Mouse (Mus musculus) midbrain, embryonic 11.5 days (tissue): ENCODE data around the gene Srl. TPM values are rescaled to one million over a fixed set of nuclear protein-coding genes. Genes with fewer than 3 reads are reported as not detected.
"Not testable (repeated sequence)": the region's sequence is repeated elsewhere in the genome, so short reads cannot be mapped to it uniquely, and the experiment has no call there.

ENCODE experiments used
- ATAC-seq: fragments of 200-750 bp; cut with Nextera tagmentation; 2 replicates; pipeline ENCODE4 v1.8.0; 2017; ENCODE audit warnings: moderate TSS enrichment, moderate library complexity; ENCODE audit not compliant: low FRiP score
- DNase-seq: peaks from one replicate; pipeline ENCODE4 v3.0.0; 2015; ENCODE audit warnings: low spot score; ENCODE audit errors: missing footprints
- H3K27ac ChIP-seq: fragments of 300-500 bp; sonication (generic); 2 replicates; pipeline ENCODE4 v1.5.1; 2014; ENCODE audit warnings: low read depth, low read length
- H3K27me3 ChIP-seq: fragments of 300-500 bp; sonication (generic); 2 replicates; pipeline ENCODE4 v1.6.1; 2014; ENCODE audit warnings: mild to moderate bottlenecking, low read length, moderate library complexity, mixed read lengths; ENCODE audit not compliant: control insufficient read depth, insufficient read depth
- H3K36me3 ChIP-seq: fragments of 300-500 bp; sonication (generic); 2 replicates; pipeline ENCODE4 v1.6.1; 2014; ENCODE audit warnings: mild to moderate bottlenecking, low read length, moderate library complexity, mixed read lengths; ENCODE audit not compliant: control insufficient read depth, insufficient read depth
- H3K4me1 ChIP-seq: fragments of 300-500 bp; sonication (generic); 2 replicates; pipeline ENCODE4 v1.6.1; 2014; ENCODE audit warnings: low read length; ENCODE audit not compliant: control insufficient read depth, insufficient read depth
- H3K4me2 ChIP-seq: fragments of 300-500 bp; sonication (generic); 2 replicates; pipeline ENCODE4 v1.6.1; 2014; ENCODE audit warnings: mild to moderate bottlenecking, moderate library complexity
- H3K4me3 ChIP-seq: fragments of 300-500 bp; sonication (generic); 2 replicates; pipeline ENCODE4 v1.5.1; 2014; ENCODE audit warnings: low read depth, low read length
- H3K9ac ChIP-seq: fragments of 300-500 bp; sonication (generic); 2 replicates; pipeline ENCODE4 v1.6.1; 2014; ENCODE audit warnings: low read length
- H3K9me3 ChIP-seq: fragments of 300-500 bp; sonication (generic); 2 replicates; pipeline ENCODE4 v1.6.1; 2016; ENCODE audit warnings: low read length; ENCODE audit not compliant: control insufficient read depth
- WGBS: fragments of 180-500 bp; shearing (Covaris S2); extraction: QIAGEN DNeasy Blood & Tissue Kit; methylation state at CpG from one replicate; pipeline ENCODE4 v1.1.7; 2014; 5-methylcytosine and 5-hydroxymethylcytosine counted together
- polyA plus RNA-seq: library from polyadenylated mRNA; unstranded; fragments of >200 nt; fragmentation: Nextera tagmentation; extraction: Ambion mirVana; gene quantifications from 2 replicates; pipeline ENCODE4 v1.2.1, GENCODE M21; 2014

Srl gene
- polyA plus RNA-seq, 1 experiment from 2014 or later: 20.0 TPM

GRCm38 (mm10) chr16:4527373-4527772, 14.2 kb downstream of the Srl start:
- H3K4me3 ChIP-seq, H3K36me3 ChIP-seq, H3K9ac ChIP-seq, H3K27ac ChIP-seq, ATAC-seq, H3K27me3 ChIP-seq, H3K4me2 ChIP-seq, H3K9me3 ChIP-seq, H3K4me1 ChIP-seq, DNase-seq: not testable (repeated sequence)
- 92% methylated on average over 12 of the region's 12 CpGs for WGBS

- no peaks in the 10 kb centered on the region for H3K36me3 ChIP-seq
- H3K27me3 ChIP-seq: no peaks in the 10 kb centered on the region
- ATAC-seq: no peak
These were observed 18.2 kb downstream of the Srl start for GRCm38 (mm10) chr16:4523313-4524004.

GRCm38 (mm10) chr16:4522879-4523278, 18.7 kb downstream of the Srl start:
- Histone ChIP-seq H3K9ac (no peak overlapping the region), H3K27me3 (no peaks in the 10 kb centered on the region), H3K4me3 (no peak overlapping the region), H3K36me3 (no peaks in the 10 kb centered on the region), H3K4me2 (no peak overlapping the region), H3K4me1 (no peaks in the 10 kb centered on the region; the same call in 1 of the 2 replicates), H3K9me3 (no peaks in the 10 kb centered on the region), H3K27ac (no peak overlapping the region)
- WGBS: 59% methylated on average over 8 of the region's 8 CpGs
- ATAC-seq (no peak), DNase-seq (peak; percentile 21)

More at GRCm38 (mm10) chr16:4523313-4524004, 18.2 kb downstream of the Srl start:
- no peaks in the 10 kb centered on the region; the same call in 1 of the 2 replicates for H3K4me1 ChIP-seq
- WGBS: 72% methylated on average over 7 of the region's 7 CpGs
- H3K4me2 ChIP-seq: no peak overlapping the region
- DNase-seq: peak; percentile 79
- H3K9ac ChIP-seq: no peak overlapping the region
- H3K27ac ChIP-seq: no peak overlapping the region
- no peaks in the 10 kb centered on the region for H3K9me3 ChIP-seq
- H3K4me3 ChIP-seq: no peak overlapping the region

GRCm38 (mm10) chr16:4521735-4522530, 19.7 kb downstream of the Srl start:
- DNase-seq (peak; percentile 49), ATAC-seq (no peak)
- H3K4me1 ChIP-seq: no peaks in the 10 kb centered on the region; the same call in 1 of the 2 replicates
- H3K27ac ChIP-seq: no peak overlapping the region
- no peaks in the 10 kb centered on the region for H3K27me3 ChIP-seq
- H3K4me3 ChIP-seq: no peak overlapping the region
- H3K4me2 ChIP-seq: no peak overlapping the region
- H3K36me3 ChIP-seq: no peaks in the 10 kb centered on the region
- WGBS: 75% methylated on average over 5 of the region's 5 CpGs
- no peak overlapping the region for H3K9ac ChIP-seq
- H3K9me3 ChIP-seq: no peaks in the 10 kb centered on the region

GRCm38 (mm10) chr16:4521074-4521667, 20.4 kb downstream of the Srl start:
- Histone ChIP-seq H3K36me3 (no peaks in the 10 kb centered on the region), H3K27ac (no peak overlapping the region), H3K4me1 (no peaks in the 10 kb centered on the region; the same call in 1 of the 2 replicates), H3K9ac (no peak overlapping the region), H3K27me3 (no peaks in the 10 kb centered on the region), H3K4me3 (no peak overlapping the region), H3K4me2 (no peak overlapping the region), H3K9me3 (no peaks in the 10 kb centered on the region)
- 81% methylated on average over 4 of the region's 4 CpGs for WGBS
- ATAC-seq: no peak
- peak; percentile 61 for DNase-seq

- H3K27ac ChIP-seq: no peak overlapping the region
- WGBS: 78% methylated on average over 8 of the region's 8 CpGs
- H3K9me3 ChIP-seq: no peaks in the 10 kb centered on the region
- no peak overlapping the region for H3K9ac ChIP-seq
- no peak overlapping the region for H3K4me2 ChIP-seq
- H3K27me3 ChIP-seq: no peaks in the 10 kb centered on the region
- H3K4me1 ChIP-seq: no peaks in the 10 kb centered on the region; the same call in 1 of the 2 replicates
- H3K36me3 ChIP-seq: no peaks in the 10 kb centered on the region
- DNase-seq (no peak), ATAC-seq (no peak)
- no peak overlapping the region for H3K4me3 ChIP-seq
These were observed 20.9 kb downstream of the Srl start for GRCm38 (mm10) chr16:4520673-4521072.

- Histone ChIP-seq H3K9me3 (no peaks in the 10 kb centered on the region), H3K36me3 (no peaks in the 10 kb centered on the region), H3K4me1 (no peaks in the 10 kb centered on the region; the same call in 1 of the 2 replicates), H3K27me3 (no peaks in the 10 kb centered on the region), H3K27ac (no peak overlapping the region), H3K9ac (no peak overlapping the region), H3K4me3 (no peak overlapping the region), H3K4me2 (no peak overlapping the region)
- no peak for ATAC-seq
- DNase-seq: peak; percentile 56
- 95% methylated on average over 2 of the region's 2 CpGs for WGBS
These were observed 21.8 kb downstream of the Srl start for GRCm38 (mm10) chr16:4519825-4520224.

GRCm38 (mm10) chr16:4519157-4519556, 22.5 kb downstream of the Srl start:
- DNase-seq (peak; percentile 67), ATAC-seq (no peak)
- Histone ChIP-seq H3K9me3 (no peaks in the 10 kb centered on the region), H3K4me2 (no peak overlapping the region), H3K27me3 (no peaks in the 10 kb centered on the region), H3K4me1 (no peaks in the 10 kb centered on the region; the same call in 1 of the 2 replicates), H3K9ac (no peak overlapping the region), H3K4me3 (no peak overlapping the region), H3K36me3 (no peaks in the 10 kb centered on the region), H3K27ac (no peak overlapping the region)
- 69% methylated on average over 4 of the region's 4 CpGs for WGBS

GRCm38 (mm10) chr16:4517906-4518305, 23.7 kb downstream of the Srl start:
- Histone ChIP-seq H3K9ac (no peak overlapping the region), H3K27me3 (no peaks in the 10 kb centered on the region), H3K4me1 (no peaks in the 10 kb centered on the region; the same call in 1 of the 2 replicates), H3K27ac (no peak overlapping the region), H3K9me3 (no peaks in the 10 kb centered on the region), H3K4me3 (no peak overlapping the region), H3K36me3 (no peaks in the 10 kb centered on the region), H3K4me2 (no peak overlapping the region)
- ATAC-seq (no peak), DNase-seq (no peak)
- WGBS: 75% methylated on average over 2 of the region's 2 CpGs
